Mouse (Mus musculus) midbrain, embryonic 13.5 days (tissue): ENCODE measurements around the gene Slc17a3. TPM values are rescaled to one million over a fixed set of nuclear protein-coding genes. Genes with fewer than 3 reads are reported as not detected.

ENCODE experiments used
- ATAC-seq: fragments of 200-750 bp; cut with Nextera tagmentation; 2 replicates; pipeline ENCODE4 v1.8.0; 2017; ENCODE audit warnings: mild to moderate bottlenecking, moderate TSS enrichment, moderate library complexity
- H3K27ac ChIP-seq: fragments of 300-500 bp; sonication (generic); 2 replicates; pipeline ENCODE4 v1.5.1; 2015; ENCODE audit warnings: inconsistent platforms, mild to moderate bottlenecking, moderate library complexity
- H3K27me3 ChIP-seq: fragments of 300-500 bp; sonication (generic); 2 replicates; pipeline ENCODE4 v1.6.1; 2015; ENCODE audit warnings: mild to moderate bottlenecking, inconsistent platforms
- H3K36me3 ChIP-seq: fragments of 300-500 bp; sonication (generic); 2 replicates; pipeline ENCODE4 v1.6.1; 2015; ENCODE audit warnings: mild to moderate bottlenecking, inconsistent platforms
- H3K4me1 ChIP-seq: fragments of 300-500 bp; sonication (generic); replicated peaks from 2 replicates; pipeline ENCODE4 v1.6.1; 2015; ENCODE audit warnings: inconsistent platforms
- H3K4me2 ChIP-seq: fragments of 300-500 bp; sonication (generic); replicated peaks from 2 replicates; pipeline ENCODE4 v1.6.1; 2015; ENCODE audit warnings: moderate library complexity, mild to moderate bottlenecking, inconsistent platforms
- H3K4me3 ChIP-seq: fragments of 300-500 bp; sonication (generic); replicated peaks from 2 replicates; pipeline ENCODE4 v1.5.1; 2015; ENCODE audit warnings: mild to moderate bottlenecking, inconsistent platforms
- H3K9ac ChIP-seq: fragments of 300-500 bp; sonication (generic); replicated peaks from 2 replicates; pipeline ENCODE4 v1.6.1; 2015; ENCODE audit warnings: mild to moderate bottlenecking, inconsistent platforms
- H3K9me3 ChIP-seq: fragments of 300-500 bp; sonication (generic); 2 replicates; pipeline ENCODE4 v1.6.1; 2016; ENCODE audit warnings: mild to moderate bottlenecking, inconsistent platforms
- WGBS: fragments of 180-500 bp; shearing (Covaris S2); methylation state at CpG from one replicate; pipeline ENCODE4 v1.1.7; 2015; 5-methylcytosine and 5-hydroxymethylcytosine counted together
- polyA plus RNA-seq: library from polyadenylated mRNA; unstranded; fragments of >200 nt; fragmentation: Nextera tagmentation; extraction: Ambion mirVana; gene quantifications from 2 replicates; pipeline ENCODE4 v1.2.1, GENCODE M21; 2015

The Slc17a3 gene
- polyA plus RNA-seq: not detected in 2 replicates

GRCm38 (mm10) chr13:23839308-23839707 lies at the start of gene Slc17a3:
Gene Slc17a3, plus strand, starts transcription at chr13:23839434.
- no peak within 1 kb of the TSS for H3K4me3 ChIP-seq
- no peak within 1 kb of the TSS for H3K4me2 ChIP-seq
- no peak within 1 kb of the TSS for H3K9ac ChIP-seq
- H3K4me1 ChIP-seq: no peaks in the 10 kb centered on the region
- 88% methylated on average over 2 of the region's 2 CpGs for WGBS
- no peaks in the 10 kb centered on the region for H3K9me3 ChIP-seq
- ATAC-seq: no peak
- H3K27ac ChIP-seq: no peak within 1 kb of the TSS
- no peaks in the 10 kb centered on the region for H3K27me3 ChIP-seq
- H3K36me3 ChIP-seq: no peaks in the 10 kb centered on the region

DNA sequence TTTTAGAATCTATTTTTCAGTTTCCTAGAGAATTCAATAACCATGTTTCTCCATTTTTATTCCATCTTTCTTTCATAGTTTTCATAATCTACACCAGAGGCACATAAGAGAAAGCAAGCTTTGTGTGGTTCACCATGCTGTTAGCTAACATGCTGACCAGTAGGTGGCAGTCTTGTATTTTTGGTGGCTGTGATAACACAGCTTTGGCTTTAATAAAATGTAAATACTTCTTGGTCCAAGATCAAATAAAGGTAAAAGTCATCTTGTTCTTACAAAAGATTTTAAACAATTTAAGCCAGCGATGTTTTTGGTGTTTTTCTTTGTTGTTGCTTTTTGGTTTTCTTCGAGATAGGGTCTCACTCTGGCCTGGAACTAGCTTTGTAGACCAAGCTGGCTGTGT lies 46.7 kb upstream of the Slc17a3 start:
- Histone ChIP-seq H3K36me3 (no peaks in the 10 kb centered on the region), H3K4me3 (no peak overlapping the region), H3K9ac (no peak overlapping the region), H3K9me3 (no peaks in the 10 kb centered on the region), H3K27me3 (no peaks in the 10 kb centered on the region), H3K4me1 (no peaks in the 10 kb centered on the region), H3K27ac (no peak overlapping the region), H3K4me2 (no peak overlapping the region)
- 46% methylated on average over 2 of the region's 2 CpGs for WGBS
- ATAC-seq: no peak

GRCm38 (mm10) chr13:23799405-23799804 lies 39.8 kb upstream of the Slc17a3 start:
- WGBS: 89% methylated on average over 5 of the region's 5 CpGs
- H3K36me3 ChIP-seq: no peaks in the 10 kb centered on the region
- no peaks in the 10 kb centered on the region for H3K27me3 ChIP-seq
- H3K9me3 ChIP-seq: no peaks in the 10 kb centered on the region
- no peak overlapping the region for H3K4me3 ChIP-seq
- ATAC-seq: no peak
- no peak overlapping the region for H3K27ac ChIP-seq
- no peaks in the 10 kb centered on the region for H3K4me1 ChIP-seq
- H3K9ac ChIP-seq: no peak overlapping the region
- H3K4me2 ChIP-seq: no peak overlapping the region

DNA sequence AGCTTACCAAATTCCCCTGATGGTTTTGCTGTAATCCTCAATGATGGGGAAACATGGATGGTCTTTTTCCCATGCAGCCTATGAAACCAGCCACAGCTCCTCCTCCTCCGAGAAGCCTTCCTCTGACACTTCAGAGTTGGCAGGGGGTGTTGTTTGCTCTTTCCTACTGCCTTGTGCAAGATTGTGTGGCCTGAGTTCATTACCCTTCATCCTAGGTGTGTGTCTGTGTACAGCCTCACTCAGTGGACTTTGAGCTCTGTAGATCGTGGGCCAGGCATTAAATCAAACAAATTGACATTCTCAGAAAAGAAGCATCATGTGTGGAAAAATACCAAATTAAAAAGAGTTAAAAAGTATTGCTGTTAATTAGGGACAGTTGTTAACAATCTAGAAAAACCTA lies 34.7 kb upstream of the Slc17a3 start:
- Histone ChIP-seq H3K9ac (no peak overlapping the region), H3K4me2 (no peak overlapping the region), H3K36me3 (no peaks in the 10 kb centered on the region), H3K9me3 (no peaks in the 10 kb centered on the region), H3K27me3 (no peaks in the 10 kb centered on the region), H3K27ac (no peak overlapping the region), H3K4me1 (no peaks in the 10 kb centered on the region), H3K4me3 (no peak overlapping the region)
- 81% methylated on average over 2 of the region's 2 CpGs for WGBS
- ATAC-seq: no peak

DNA sequence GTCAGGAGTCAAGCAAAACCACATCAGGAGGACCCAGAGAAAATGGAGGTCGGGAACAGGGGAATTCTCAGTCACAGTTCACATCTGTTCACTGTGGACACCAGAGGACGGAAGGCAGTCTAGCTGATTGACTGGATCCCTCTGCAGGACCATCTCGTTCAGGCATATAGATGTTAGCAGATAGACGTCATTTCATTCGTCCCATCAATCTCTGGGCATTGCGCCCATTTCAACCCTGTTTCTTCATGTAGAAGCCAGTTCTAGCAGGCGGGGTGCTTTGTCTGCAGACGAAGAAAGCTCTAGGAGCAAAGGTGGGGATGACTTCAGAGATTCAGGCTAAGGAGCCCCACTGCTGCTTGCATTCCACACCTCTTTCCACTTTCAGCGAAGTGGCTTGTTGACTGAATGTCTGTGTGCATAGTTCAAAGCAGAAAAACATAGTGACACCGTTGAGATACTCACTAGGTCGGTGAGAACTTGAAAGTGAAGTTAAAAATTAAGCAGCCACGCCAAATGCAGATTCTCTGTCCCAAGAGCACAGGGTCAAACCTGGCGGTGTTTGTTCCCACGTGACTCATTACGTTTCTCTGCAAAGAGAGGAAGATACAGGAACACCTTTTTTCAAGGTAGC lies 32.7 kb upstream of the Slc17a3 start, which contains the start of gene Slc17a2:
TSS of gene Slc17a2 (plus strand) at position 572 of the 631 bp plus-strand sequence.
- H3K27me3 ChIP-seq: no peaks in the 10 kb centered on the region
- H3K9me3 ChIP-seq: no peaks in the 10 kb centered on the region
- H3K4me3 ChIP-seq: no peak within 1 kb of the TSS
- H3K27ac ChIP-seq: no peak within 1 kb of the TSS
- no peak within 1 kb of the TSS for H3K4me2 ChIP-seq
- 92% methylated on average over 15 of the region's 15 CpGs for WGBS
- ATAC-seq: no peak
- no peaks in the 10 kb centered on the region for H3K4me1 ChIP-seq
- H3K9ac ChIP-seq: no peak within 1 kb of the TSS
- no peaks in the 10 kb centered on the region for H3K36me3 ChIP-seq

DNA sequence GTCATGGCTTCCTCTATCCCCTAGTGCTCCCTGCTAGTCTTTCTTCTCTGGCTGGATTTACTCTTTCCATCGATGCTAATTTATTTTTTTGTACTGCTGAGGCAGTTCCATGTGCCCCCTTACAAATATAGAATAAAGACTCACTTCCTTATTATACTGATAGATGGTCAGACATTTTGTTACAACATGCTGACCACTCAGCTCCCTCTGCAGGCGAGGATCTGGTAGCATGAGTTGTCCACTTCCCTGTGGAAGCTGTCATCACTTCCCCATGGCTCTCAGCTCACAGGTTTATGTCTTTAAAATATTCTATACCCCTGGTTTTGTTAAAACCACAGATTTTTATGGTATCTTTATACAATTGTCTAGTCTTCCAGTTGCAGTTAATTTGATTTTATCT lies 23.1 kb upstream of the Slc17a3 start:
- WGBS: 84% methylated on average over 2 of the region's 2 CpGs
- Histone ChIP-seq H3K36me3 (no peaks in the 10 kb centered on the region), H3K9ac (no peak overlapping the region), H3K4me2 (no peak overlapping the region), H3K9me3 (no peaks in the 10 kb centered on the region), H3K27me3 (no peaks in the 10 kb centered on the region), H3K27ac (no peak overlapping the region), H3K4me3 (no peak overlapping the region), H3K4me1 (no peaks in the 10 kb centered on the region)
- ATAC-seq: no peak

DNA sequence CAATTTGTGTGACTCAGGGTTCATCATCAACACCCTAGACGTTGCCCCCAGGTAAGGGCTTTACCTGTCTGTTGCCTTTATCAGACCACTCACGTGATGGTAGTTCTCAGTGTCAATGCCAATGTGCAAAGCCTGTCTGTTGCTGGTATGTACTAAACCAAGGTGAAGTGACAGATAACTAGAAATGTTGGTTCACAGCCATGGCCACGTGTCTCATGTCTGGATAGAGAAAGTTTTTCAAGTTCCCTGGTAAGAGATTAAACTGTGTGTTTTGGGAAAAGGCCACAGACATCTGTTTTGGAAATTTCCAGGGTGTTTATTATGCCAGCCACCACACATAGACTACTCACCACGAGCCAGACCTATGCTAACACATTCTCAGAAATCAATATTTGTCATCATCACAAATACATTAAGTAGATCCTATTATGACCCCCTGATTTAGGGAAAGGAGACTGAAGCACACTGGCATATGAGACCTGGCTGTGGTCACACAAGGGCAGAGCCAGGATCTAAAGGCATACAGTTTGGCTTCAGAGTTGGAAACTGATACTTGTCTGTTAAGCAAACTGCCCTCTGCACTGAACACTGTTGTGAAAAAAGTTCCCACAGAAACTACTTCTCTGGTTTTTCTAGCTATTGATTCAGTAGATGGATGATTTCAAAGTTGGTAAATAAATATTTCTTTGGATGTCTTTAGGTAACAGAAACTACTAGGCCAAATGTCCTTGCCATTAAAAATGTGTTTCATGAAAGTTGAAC lies 18.9 kb upstream of the Slc17a3 start:
- Histone ChIP-seq H3K27me3 (no peaks in the 10 kb centered on the region), H3K9me3 (no peaks in the 10 kb centered on the region), H3K4me2 (no peak overlapping the region), H3K4me1 (no peaks in the 10 kb centered on the region), H3K36me3 (no peaks in the 10 kb centered on the region), H3K4me3 (no peak overlapping the region), H3K27ac (no peak overlapping the region), H3K9ac (no peak overlapping the region)
- WGBS: 79% methylated on average over 4 of the region's 4 CpGs
- ATAC-seq: no peak

DNA sequence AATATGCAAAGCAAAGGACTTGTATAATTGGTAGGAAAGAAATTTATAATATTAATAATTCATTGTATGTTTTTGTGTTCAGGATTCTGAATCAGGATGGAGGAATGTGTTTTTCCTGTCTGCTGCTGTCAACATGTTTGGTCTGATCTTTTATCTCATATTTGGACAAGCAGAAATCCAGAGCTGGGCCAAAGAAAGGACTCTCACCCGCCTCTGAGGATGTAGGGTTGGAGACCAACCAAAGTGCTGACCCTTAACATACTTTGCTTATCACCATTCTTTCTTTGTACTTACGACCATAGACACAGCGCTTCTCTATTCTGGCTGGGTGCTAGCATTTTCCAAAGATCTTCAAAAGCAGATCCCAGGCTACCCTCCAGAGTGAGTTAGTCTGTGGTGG lies 17.0 kb upstream of the Slc17a3 start:
- Histone ChIP-seq H3K36me3 (no peaks in the 10 kb centered on the region), H3K27ac (no peak overlapping the region), H3K9me3 (no peaks in the 10 kb centered on the region), H3K4me2 (no peak overlapping the region), H3K9ac (no peak overlapping the region), H3K4me3 (no peak overlapping the region), H3K4me1 (no peaks in the 10 kb centered on the region), H3K27me3 (no peaks in the 10 kb centered on the region)
- 79% methylated on average over 3 of the region's 3 CpGs for WGBS
- no peak for ATAC-seq

GRCm38 (mm10) chr13:23826606-23827005 lies 12.6 kb upstream of the Slc17a3 start:
- H3K4me2 ChIP-seq: no peak overlapping the region
- no peak for ATAC-seq
- no peaks in the 10 kb centered on the region for H3K36me3 ChIP-seq
- H3K27ac ChIP-seq: no peak overlapping the region
- H3K4me1 ChIP-seq: no peaks in the 10 kb centered on the region
- no peaks in the 10 kb centered on the region for H3K27me3 ChIP-seq
- H3K4me3 ChIP-seq: no peak overlapping the region
- no peaks in the 10 kb centered on the region for H3K9me3 ChIP-seq
- no peak overlapping the region for H3K9ac ChIP-seq
- WGBS: 76% methylated on average over 3 of the region's 3 CpGs

DNA sequence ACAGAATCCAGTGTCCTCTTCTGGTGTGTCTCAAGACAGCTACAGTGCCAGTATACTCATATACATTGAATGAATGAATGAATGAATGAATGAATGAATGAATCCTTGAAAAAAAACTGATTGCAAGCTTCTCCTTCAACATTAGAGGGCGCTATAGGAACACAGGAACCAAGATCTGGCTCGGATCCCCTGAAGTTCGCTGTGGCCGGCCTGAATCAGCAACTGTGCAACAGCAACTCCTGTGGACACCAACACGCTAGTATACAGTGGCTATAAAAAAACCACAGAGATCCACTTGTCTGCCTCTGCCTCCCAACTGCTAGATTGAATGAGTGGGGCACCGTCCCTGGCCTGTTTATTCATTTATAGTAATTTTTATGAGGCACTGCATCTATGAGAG lies 6.2 kb upstream of the Slc17a3 start:
- ATAC-seq: 0 out of 2 replicates have a peak, but pooled peaks have one; percentile 50
- no peak overlapping the region for H3K4me2 ChIP-seq
- H3K36me3 ChIP-seq: no peaks in the 10 kb centered on the region
- no peak overlapping the region for H3K9ac ChIP-seq
- no peak overlapping the region for H3K27ac ChIP-seq
- H3K4me1 ChIP-seq: no peaks in the 10 kb centered on the region
- 18% methylated on average over 6 of the region's 6 CpGs for WGBS
- H3K9me3 ChIP-seq: no peaks in the 10 kb centered on the region
- H3K27me3 ChIP-seq: no peaks in the 10 kb centered on the region
- H3K4me3 ChIP-seq: no peak overlapping the region

DNA sequence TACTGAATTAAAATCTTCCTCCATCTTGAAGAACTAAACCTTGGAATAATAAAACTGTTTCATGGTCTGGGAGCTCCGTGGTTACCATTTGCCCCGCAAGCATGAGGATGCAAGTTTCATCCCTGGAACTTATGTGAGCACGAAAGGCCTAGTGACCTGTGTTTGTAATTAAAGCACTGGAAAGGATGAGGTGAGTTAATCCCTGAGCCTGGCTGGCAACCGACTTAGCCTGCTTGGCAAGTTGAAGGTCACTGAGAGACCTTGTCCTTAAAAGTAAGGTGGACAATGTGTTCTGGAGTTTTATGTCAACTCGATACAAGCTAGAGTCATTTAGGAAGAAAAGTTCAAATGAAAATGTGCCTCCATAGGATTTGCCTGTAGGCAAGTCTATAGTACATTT lies 4.4 kb upstream of the Slc17a3 start:
- H3K36me3 ChIP-seq: no peaks in the 10 kb centered on the region
- H3K9me3 ChIP-seq: no peaks in the 10 kb centered on the region
- H3K4me2 ChIP-seq: no peak overlapping the region
- no peak overlapping the region for H3K4me3 ChIP-seq
- H3K27me3 ChIP-seq: no peaks in the 10 kb centered on the region
- no peaks in the 10 kb centered on the region for H3K4me1 ChIP-seq
- no peak overlapping the region for H3K9ac ChIP-seq
- ATAC-seq: no peak
- WGBS: 90% methylated on average over 5 of the region's 5 CpGs
- no peak overlapping the region for H3K27ac ChIP-seq

DNA sequence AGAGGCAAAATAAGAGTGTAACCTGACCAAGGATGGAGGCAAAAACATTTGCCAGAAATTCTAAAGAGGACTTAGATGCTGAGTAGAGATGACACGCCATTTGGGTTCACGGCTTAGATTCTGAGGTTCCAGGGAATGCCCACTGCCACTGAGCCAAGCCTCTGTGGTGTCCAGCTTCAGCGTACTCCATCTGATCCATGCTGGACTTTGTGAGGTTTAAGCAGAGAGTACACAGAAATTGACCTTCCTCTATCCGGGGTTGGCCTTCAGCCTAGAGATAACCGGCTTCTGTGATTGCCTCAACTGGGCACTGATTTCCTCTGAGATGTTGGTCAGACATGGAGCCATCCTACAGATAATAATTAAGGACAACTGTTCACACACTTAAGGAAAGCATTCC lies 2.6 kb upstream of the Slc17a3 start:
- Histone ChIP-seq H3K27me3 (no peaks in the 10 kb centered on the region), H3K4me1 (no peaks in the 10 kb centered on the region), H3K4me2 (no peak overlapping the region), H3K9ac (no peak overlapping the region), H3K9me3 (no peaks in the 10 kb centered on the region), H3K27ac (no peak overlapping the region), H3K4me3 (no peak overlapping the region), H3K36me3 (no peaks in the 10 kb centered on the region)
- WGBS: 93% methylated on average over 5 of the region's 5 CpGs
- no peak for ATAC-seq
